Mouse (Mus musculus): ENCODE data around the gene Armh1.

DNA sequence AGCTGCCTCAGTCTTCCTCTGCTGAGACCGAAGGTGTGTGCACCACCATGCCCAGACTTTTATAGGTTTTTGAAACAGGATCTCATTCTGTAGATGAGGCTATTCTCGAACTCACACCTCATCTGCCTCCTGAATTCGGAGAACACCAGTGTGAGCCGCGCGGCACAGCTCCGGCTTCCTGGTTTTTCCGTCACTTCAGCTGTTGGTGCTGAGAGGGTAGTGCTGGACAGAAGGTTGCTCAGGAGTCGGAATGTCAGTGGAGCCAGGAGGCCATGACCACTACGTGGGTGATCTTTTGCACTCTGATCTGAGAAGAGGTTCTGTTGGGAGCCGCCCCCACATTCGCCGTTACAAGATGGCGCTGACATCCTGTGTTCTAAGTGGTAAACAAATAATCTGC, 60.1 kb downstream of the Armh1 start:
- TF ChIP-seq CTCF (IDR thresholded peaks at IDR 0.05; ENCODE audit: control insufficient read depth, insufficient read depth, low read length) = no peak
- TF ChIP-seq POLR2A (IDR thresholded peaks at IDR 0.05; ENCODE audit: borderline replicate concordance, control insufficient read depth, low read depth, low read length) = no peak
